Mouse (Mus musculus): ENCODE measurements around the gene Lmo2.
"Not testable (repeated sequence)": the region's sequence is repeated elsewhere in the genome, so short reads cannot be mapped to it uniquely, and the experiment has no call there.

Gene Lmo2

GRCm38 (mm10) chr2:103975904-103976303 is 18.1 kb downstream of the Lmo2 start:
- DNase-seq (ENCODE audit: extremely low read depth, low read depth, low spot score): no peak

- DNase-seq (ENCODE audit: extremely low read depth, low read depth, low spot score): no peak
These were observed 19.4 kb downstream of the Lmo2 start for GRCm38 (mm10) chr2:103977216-103977615.

GRCm38 (mm10) chr2:103977716-103978115 is 19.9 kb downstream of the Lmo2 start:
- DNase-seq (ENCODE audit: extremely low read depth, low read depth, low spot score): no peak

- no peak for DNase-seq (ENCODE audit: extremely low read depth, low read depth, low spot score)
These were observed 24.5 kb downstream of the Lmo2 start for GRCm38 (mm10) chr2:103982250-103982649.

- no peak for DNase-seq (ENCODE audit: extremely low read depth, low read depth, low spot score)
These were observed 25.4 kb downstream of the Lmo2 start for GRCm38 (mm10) chr2:103983146-103983545.

GRCm38 (mm10) chr2:103987595-103987994 is 29.8 kb downstream of the Lmo2 start:
- not testable (repeated sequence) for DNase-seq (ENCODE audit: extremely low read depth, low read depth, low spot score)

- no peak for DNase-seq (ENCODE audit: extremely low read depth, low read depth, low spot score)
These were observed 31.9 kb downstream of the Lmo2 start for GRCm38 (mm10) chr2:103989724-103990123.

GRCm38 (mm10) chr2:103991303-103991702 is 33.5 kb downstream of the Lmo2 start:
- no peak for DNase-seq (ENCODE audit: extremely low read depth, low read depth, low spot score)

GRCm38 (mm10) chr2:103992162-103992561 is 34.4 kb downstream of the Lmo2 start:
- no peak for DNase-seq (ENCODE audit: extremely low read depth, low read depth, low spot score)

- DNase-seq (ENCODE audit: extremely low read depth, low read depth, low spot score): no peak
These were observed 35.0 kb downstream of the Lmo2 start for GRCm38 (mm10) chr2:103992618-103993332.

- DNase-seq (ENCODE audit: extremely low read depth, low read depth, low spot score): no peak
These were observed 43.3 kb downstream of the Lmo2 start for GRCm38 (mm10) chr2:104001076-104001475.

- DNase-seq (ENCODE audit: extremely low read depth, low read depth, low spot score): no peak
These were observed 44.1 kb downstream of the Lmo2 start for GRCm38 (mm10) chr2:104001861-104002260.

- DNase-seq (ENCODE audit: extremely low read depth, low read depth, low spot score): no peak
These were observed 45.1 kb downstream of the Lmo2 start for GRCm38 (mm10) chr2:104002711-104003413.

- no peak for DNase-seq (ENCODE audit: extremely low read depth, low read depth, low spot score)
These were observed 50.2 kb downstream of the Lmo2 start for GRCm38 (mm10) chr2:104007793-104008519.

GRCm38 (mm10) chr2:104008853-104009252 is 51.1 kb downstream of the Lmo2 start:
- DNase-seq (ENCODE audit: extremely low read depth, low read depth, low spot score): not testable (repeated sequence)

GRCm38 (mm10) chr2:104023096-104023495 is 65.3 kb downstream of the Lmo2 start:
- DNase-seq (ENCODE audit: extremely low read depth, low read depth, low spot score): no peak

GRCm38 (mm10) chr2:104024656-104025055 is 66.9 kb downstream of the Lmo2 start:
- DNase-seq (ENCODE audit: extremely low read depth, low read depth, low spot score): no peak

GRCm38 (mm10) chr2:104027458-104028138 is 69.8 kb downstream of the Lmo2 start, which contains the start of gene Fbxo3:
Gene Fbxo3 (plus strand): TSS chr2:104027721.
- DNase-seq (ENCODE audit: extremely low read depth, low read depth, low spot score): no peak

GRCm38 (mm10) chr2:104028139-104028723 is 70.4 kb downstream of the Lmo2 start, which contains the start of gene 4931422A03Rik:
Gene 4931422A03Rik (minus strand): TSS chr2:104028361.
- no peak for DNase-seq (ENCODE audit: extremely low read depth, low read depth, low spot score)

- no peak for DNase-seq (ENCODE audit: extremely low read depth, low read depth, low spot score)
These were observed 71.3 kb downstream of the Lmo2 start for GRCm38 (mm10) chr2:104029074-104029473.

GRCm38 (mm10) chr2:104030381-104030780 is 72.6 kb downstream of the Lmo2 start:
- DNase-seq (ENCODE audit: extremely low read depth, low read depth, low spot score): no peak
